Mouse (Mus musculus) macrophage (primary cell): ENCODE measurements around the gene Dixdc1. TPM values are rescaled to one million over a fixed set of nuclear protein-coding genes. Genes with fewer than 3 reads are reported as not detected.

Experiments
- H3K27ac ChIP-seq: fragments of 350-480 bp; formaldehyde crosslinking; 2 replicates; pipeline ENCODE4 v1.9.0; 2021
- H3K36me3 ChIP-seq: fragments of 350-480 bp; formaldehyde crosslinking; 2 replicates; pipeline ENCODE4 v1.9.0; 2021; ENCODE audit errors: inconsistent target
- H3K4me3 ChIP-seq: fragments of 350-480 bp; formaldehyde crosslinking; 2 replicates; pipeline ENCODE4 v1.9.0; 2021; ENCODE audit errors: inconsistent target
- H3K79me2 ChIP-seq: fragments of 350-480 bp; formaldehyde crosslinking; 2 replicates; pipeline ENCODE4 v1.9.0; 2021; ENCODE audit errors: inconsistent target
- WGBS: methylation state at CpG from one replicate; pipeline ENCODE4 v1.1.7; 2026; ENCODE audit warnings: inconsistent platforms; ENCODE audit not compliant: missing documents; 5-methylcytosine and 5-hydroxymethylcytosine counted together
- polyA plus RNA-seq: library from polyadenylated mRNA; stranded (reverse); fragments of 250-400 nt; gene quantifications from 3 replicates; pipeline ENCODE4 v1.2.4, GENCODE M21; 2018; ENCODE audit warnings: inconsistent platforms
- total RNA-seq, 78 experiments: library from RNA; depleted of rRNA; stranded (reverse); fragments of 250-400 nt; gene quantifications; 1 replicate in 9 of 78; 2 replicates in 24 of 78; 3 replicates in 43 of 78; 4 replicates in 2 of 78; pipeline ENCODE4 v1.2.4; 2018; ENCODE audit warnings: inconsistent platforms in 56 of 78

Gene Dixdc1
- total RNA-seq (2018; cell fraction: chromatin; rRNA removed) = under 1 TPM in 3 of 26 experiments, not detected in 23; 0.35 to 0.65 (median 0.49) TPM
- under 1 TPM in 9 of 26 experiments, not detected in 17; under 0.01 to 0.10 (median 0.05) TPM for total RNA-seq (2018; cell fraction: cytosol; rRNA removed)
- under 1 TPM in 3 of 26 experiments, not detected in 23; 0.18 to 0.37 (median 0.28) TPM for total RNA-seq (2018; cell fraction: nucleus; rRNA removed)
- polyA plus RNA-seq = 0.03 TPM in 1 of 3 replicates, not detected in the others

DNA sequence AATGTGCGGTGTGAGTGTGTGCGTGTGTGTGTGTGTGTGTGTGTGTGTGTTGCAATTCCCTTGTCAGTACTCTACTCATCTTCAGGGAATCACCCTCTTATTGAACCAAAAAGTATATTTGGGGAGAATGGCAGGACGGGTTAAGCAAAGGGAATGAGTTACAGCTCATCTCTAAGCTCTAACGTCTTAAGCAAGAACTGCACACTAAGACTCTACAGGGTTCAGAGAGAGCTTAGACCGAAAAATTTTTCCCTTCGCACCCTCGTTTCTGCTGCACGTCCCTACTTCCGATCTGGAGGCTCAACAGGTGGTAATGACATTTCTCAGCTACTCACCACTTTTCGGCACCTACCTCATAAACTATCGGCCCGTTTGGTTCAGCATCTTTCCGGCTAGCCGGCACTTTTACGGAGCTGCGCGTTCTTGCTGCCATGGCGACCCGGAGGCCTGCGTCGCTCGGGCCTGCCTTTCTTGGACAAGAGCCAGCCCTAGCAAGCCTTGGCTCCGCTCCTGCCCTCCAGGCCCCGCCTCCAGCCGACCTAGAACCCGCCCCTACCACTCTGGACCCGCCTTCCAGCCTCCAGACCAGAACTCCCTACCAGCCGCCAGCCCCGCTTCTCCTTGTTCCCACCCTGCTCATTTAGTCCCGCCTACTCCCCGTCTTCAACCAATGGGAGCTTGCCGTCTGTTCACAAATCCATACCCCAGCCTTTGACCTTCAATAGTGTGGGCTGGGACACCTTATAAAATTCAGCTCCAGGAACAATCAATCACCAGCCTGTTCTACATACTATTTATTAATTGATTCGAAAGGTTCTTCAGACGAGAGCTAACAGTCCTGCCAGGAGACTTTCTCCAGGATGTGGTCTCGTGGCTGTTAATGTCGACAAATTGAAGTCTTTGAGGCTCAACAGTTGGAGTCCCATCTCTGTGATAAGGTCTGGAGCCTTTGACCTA is at the start of gene Dixdc1:
Gene Dixdc1 (minus strand): TSS at position 604 of the 957 bp plus-strand sequence.
- H3K79me2 ChIP-seq = no peaks in the 10 kb centered on the region
- no peaks in the 10 kb centered on the region for H3K36me3 ChIP-seq
- H3K27ac ChIP-seq = no peak within 1 kb of the TSS
- WGBS = 10% methylated on average over 35 of the region's 36 CpGs
- H3K4me3 ChIP-seq = no peak within 1 kb of the TSS

DNA sequence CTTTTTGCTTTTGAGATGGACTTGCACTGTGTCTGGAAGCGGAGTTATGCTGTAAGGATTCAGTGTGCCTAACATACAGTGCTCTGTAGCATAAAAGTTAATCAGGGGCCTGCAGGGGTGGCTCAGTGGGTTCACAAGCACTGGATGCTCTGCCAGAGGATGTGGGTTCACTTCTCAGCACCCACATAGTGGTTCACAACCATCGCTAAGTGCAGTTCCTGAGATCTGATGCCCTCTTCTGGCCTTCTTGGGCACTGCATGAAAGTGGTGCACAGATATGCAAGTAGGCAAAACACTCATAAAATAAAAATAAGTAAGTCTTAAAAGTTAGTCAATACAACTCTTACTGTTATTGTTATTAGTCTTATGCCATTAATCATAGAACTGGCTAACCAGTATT is 42.8 kb upstream of the Dixdc1 start:
- Histone ChIP-seq H3K4me3 (no peak overlapping the region), H3K79me2 (no peaks in the 10 kb centered on the region), H3K36me3 (peaks cover 39% of the 10 kb centered on the region; the same call in 1 of the 2 replicates), H3K27ac (no peak overlapping the region)
- WGBS = 76% methylated on average over 2 of the region's 2 CpGs

DNA sequence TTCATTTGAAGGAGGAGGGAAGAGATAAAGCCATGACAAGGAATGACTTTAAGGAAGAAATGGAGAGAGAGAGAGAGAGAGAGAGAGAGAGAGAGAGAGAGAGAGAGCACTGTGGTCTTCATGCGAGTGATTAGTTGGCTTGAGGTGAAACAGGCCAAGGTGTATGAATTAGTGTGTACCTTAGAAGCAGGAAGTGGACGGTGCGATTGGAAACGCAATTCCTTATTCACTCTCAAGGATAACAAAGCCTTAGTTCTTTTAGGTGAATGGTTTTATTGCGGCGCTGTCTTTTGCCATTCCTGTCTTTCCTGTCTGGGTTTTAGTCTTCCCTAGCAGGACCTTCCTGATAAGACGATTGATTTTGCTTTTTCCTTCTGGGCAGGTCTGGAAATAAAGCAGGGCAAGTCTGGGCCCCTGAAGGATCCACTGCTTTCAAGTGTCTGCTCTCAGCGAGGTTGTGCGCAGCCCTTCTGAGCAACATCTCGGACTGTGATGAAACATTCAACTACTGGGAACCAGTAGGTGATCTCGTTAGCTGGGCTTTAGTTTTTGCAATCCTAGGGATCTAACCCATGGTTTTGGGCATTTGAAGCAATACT is 36.9 kb upstream of the Dixdc1 start:
- no peak overlapping the region for H3K27ac ChIP-seq
- WGBS = 66% methylated on average over 11 of the region's 11 CpGs
- H3K79me2 ChIP-seq = no peaks in the 10 kb centered on the region; the same call in 1 of the 2 replicates
- H3K36me3 ChIP-seq = no peaks in the 10 kb centered on the region; the same call in 1 of the 2 replicates
- peak overlapping the region; percentile 48 for H3K4me3 ChIP-seq

GRCm38 (mm10) chr9:50775662-50776126 is 36.4 kb upstream of the Dixdc1 start:
- under 1% methylated on average over 27 of the region's 30 CpGs for WGBS
- Histone ChIP-seq H3K36me3 (no peaks in the 10 kb centered on the region; the same call in 1 of the 2 replicates), H3K79me2 (no peaks in the 10 kb centered on the region; the same call in 1 of the 2 replicates), H3K27ac (no peak overlapping the region), H3K4me3 (peak overlapping the region; percentile 48)

DNA sequence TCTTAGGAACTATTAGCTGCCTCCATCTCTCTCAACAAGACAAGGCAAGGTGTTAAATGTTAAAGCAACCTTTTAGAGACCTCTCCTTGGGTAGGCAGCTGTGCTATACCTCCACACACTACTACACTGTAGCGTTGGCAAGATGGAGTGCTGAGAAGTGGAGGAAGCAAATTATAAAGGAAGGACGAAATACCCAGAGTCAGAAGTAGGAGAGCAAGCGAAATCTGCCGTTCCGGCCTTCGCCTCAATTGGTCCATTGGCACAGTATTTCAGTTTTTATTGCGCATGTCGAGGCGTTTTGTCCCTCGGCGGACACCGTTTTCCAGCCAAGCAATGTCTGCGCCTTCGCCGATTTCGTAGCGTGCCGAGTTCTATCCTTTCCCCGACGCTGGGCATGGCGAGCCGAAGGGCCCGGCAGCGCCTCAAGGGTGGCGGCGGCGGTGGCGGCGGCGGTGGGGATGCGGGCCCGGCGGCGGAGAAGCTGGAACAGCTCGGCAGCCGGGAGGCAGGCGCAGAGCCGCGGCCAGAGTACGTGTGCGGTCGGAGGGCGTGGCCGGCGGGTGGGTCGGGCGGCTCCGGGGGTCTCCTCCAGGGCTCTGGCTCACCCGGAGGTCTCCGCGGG is 35.8 kb upstream of the Dixdc1 start, which contains the start of the genes Alg9 and 1110032A03Rik:
Gene Alg9 (plus strand): TSS at position 29 of the 622 bp plus-strand sequence.
Gene 1110032A03Rik (minus strand): TSS at position 530 of the 622 bp plus-strand sequence.
- peak within 1 kb of the TSS; percentile 65 for H3K27ac ChIP-seq
- no peaks in the 10 kb centered on the region for H3K36me3 ChIP-seq
- under 1% methylated on average over 50 of the region's 51 CpGs for WGBS
- H3K79me2 ChIP-seq = no peaks in the 10 kb centered on the region; the same call in 1 of the 2 replicates
- H3K4me3 ChIP-seq = peak within 1 kb of the TSS; percentile 48

GRCm38 (mm10) chr9:50774026-50774462 is 34.7 kb upstream of the Dixdc1 start:
- WGBS = 8% methylated on average over 4 of the region's 4 CpGs
- peak overlapping the region; percentile 65 for H3K27ac ChIP-seq
- H3K79me2 ChIP-seq = no peaks in the 10 kb centered on the region; the same call in 1 of the 2 replicates
- no peaks in the 10 kb centered on the region for H3K36me3 ChIP-seq
- H3K4me3 ChIP-seq = peak overlapping the region; percentile 45; the same call in 1 of the 2 replicates

DNA sequence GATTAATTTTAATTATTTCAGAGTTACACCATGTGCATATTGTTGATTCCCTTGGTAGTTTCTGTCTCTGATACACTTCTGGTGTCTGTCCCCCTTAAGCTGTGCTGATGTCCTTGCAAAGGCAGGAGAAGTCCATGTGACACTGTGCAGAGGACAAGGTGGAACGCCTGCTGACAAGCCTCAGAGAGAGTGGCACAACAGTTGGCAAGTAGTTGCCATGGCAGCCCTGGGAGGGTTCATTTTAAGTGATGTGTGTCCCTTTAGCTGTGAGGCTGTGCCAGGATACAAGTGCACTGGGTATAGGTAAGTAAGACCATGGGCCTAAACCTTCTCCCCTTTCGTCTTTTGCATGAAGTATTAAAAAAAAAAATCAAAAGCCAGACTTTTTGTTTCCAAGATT is 30.7 kb upstream of the Dixdc1 start:
- 100% methylated on average over 2 of the region's 2 CpGs for WGBS
- H3K36me3 ChIP-seq = no peaks in the 10 kb centered on the region
- no peaks in the 10 kb centered on the region; the same call in 1 of the 2 replicates for H3K79me2 ChIP-seq
- no peak overlapping the region for H3K4me3 ChIP-seq
- H3K27ac ChIP-seq = no peak overlapping the region

- Histone ChIP-seq H3K36me3 (no peaks in the 10 kb centered on the region), H3K79me2 (no peaks in the 10 kb centered on the region; the same call in 1 of the 2 replicates), H3K4me3 (peak within 1 kb of the TSS; percentile 63), H3K27ac (peak within 1 kb of the TSS; percentile 76)
- 3% methylated on average over 59 of the region's 59 CpGs for WGBS
These were observed 29.0 kb upstream of the Dixdc1 start, which contains the start of gene Fdxacb1 for GRCm38 (mm10) chr9:50768107-50769002. Gene Fdxacb1 (plus strand): TSS chr9:50768236.

GRCm38 (mm10) chr9:50767531-50768106 is 28.3 kb upstream of the Dixdc1 start:
- Histone ChIP-seq H3K79me2 (no peaks in the 10 kb centered on the region; the same call in 1 of the 2 replicates), H3K4me3 (peak overlapping the region; percentile 63), H3K27ac (peak overlapping the region; percentile 76), H3K36me3 (no peaks in the 10 kb centered on the region)
- 4% methylated on average over 17 of the region's 17 CpGs for WGBS

DNA sequence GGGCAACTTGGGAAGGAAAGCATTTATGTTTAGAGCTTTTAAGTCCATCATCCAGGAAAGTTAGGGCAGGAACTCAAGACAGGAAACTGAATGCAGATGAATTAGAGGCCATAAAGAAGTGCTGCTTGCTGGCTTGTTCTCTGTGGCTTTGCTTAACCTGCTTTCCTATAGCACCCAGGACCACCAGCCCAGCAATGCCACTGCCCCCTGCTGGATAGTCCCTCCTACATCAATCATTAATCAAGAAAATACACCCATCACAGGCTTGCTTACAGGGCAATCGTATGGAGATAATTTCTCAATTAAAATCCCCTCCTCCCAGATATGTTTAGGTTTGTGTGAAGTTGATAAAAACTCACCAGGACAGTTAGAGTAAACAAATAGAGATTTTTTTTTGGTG is 24.0 kb upstream of the Dixdc1 start:
- H3K36me3 ChIP-seq = no peaks in the 10 kb centered on the region
- H3K4me3 ChIP-seq = no peak overlapping the region
- WGBS = 90% methylated on average over 1 of the region's 1 CpGs
- H3K27ac ChIP-seq = no peak overlapping the region
- no peaks in the 10 kb centered on the region for H3K79me2 ChIP-seq

GRCm38 (mm10) chr9:50761520-50762243 is 22.4 kb upstream of the Dixdc1 start:
- Histone ChIP-seq H3K36me3 (no peaks in the 10 kb centered on the region), H3K79me2 (no peaks in the 10 kb centered on the region), H3K27ac (no peak overlapping the region), H3K4me3 (no peak overlapping the region)
- WGBS = 71% methylated on average over 6 of the region's 6 CpGs

GRCm38 (mm10) chr9:50756711-50757110 is 17.4 kb upstream of the Dixdc1 start:
- Histone ChIP-seq H3K4me3 (no peak overlapping the region), H3K27ac (no peak overlapping the region), H3K79me2 (no peaks in the 10 kb centered on the region), H3K36me3 (no peaks in the 10 kb centered on the region)
- 80% methylated on average over 5 of the region's 5 CpGs for WGBS
